Mouse (Mus musculus): ENCODE results near the gene Zfp462. TPM values are rescaled to one million over a fixed set of nuclear protein-coding genes. Genes with fewer than 3 reads are reported as not detected.

The Zfp462 gene
- polyA plus RNA-seq (2012; rRNA removed) = 4.5 and 6.9 TPM in 2 replicates

DNA sequence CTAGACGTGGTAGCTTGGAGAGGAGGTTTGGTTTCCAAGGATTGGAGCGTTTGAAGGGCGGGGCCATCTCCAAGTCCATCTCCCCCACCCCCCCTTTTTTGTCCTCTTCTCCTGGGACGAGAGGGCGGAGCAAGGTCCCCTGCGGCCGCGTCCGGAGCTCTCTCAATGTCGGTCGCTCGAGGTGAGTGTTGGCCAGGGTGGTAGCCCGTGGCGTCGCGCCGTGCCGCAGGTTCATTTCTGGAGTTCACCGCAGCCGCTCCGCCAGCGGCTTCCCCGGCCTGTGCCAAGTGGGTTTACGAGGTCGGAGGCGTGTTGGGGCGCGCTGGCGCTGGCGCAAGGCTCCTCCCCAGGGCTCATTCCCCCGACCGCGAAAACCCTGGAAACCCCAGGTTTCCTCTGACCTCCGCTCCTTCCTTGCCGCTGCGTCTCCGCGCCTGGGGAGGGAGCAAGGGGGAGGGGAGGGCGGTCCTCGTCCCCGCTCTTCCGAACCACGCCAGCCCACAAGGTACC, at the start of gene Zfp462:
Gene Zfp462, plus strand, starts transcription at position 128 of the 510 bp plus-strand sequence.

